Mouse (Mus musculus) liver, embryonic 14.5 days (tissue): ENCODE measurements at regions not wholly inside any gene's neighbourhood (a gene's known extent, or its start where the extent isn't known, plus 50 kb on each side); places are given as distances from the start of the nearest gene placed in this dataset.

Source experiments
- CTCF ChIP-seq: IDR thresholded peaks from 2 replicates; pipeline ENCODE4 v1.5.1; 2016; ENCODE audit warnings: antibody characterized with exemption, low read depth, control low read depth
- EP300 ChIP-seq: IDR thresholded peaks from 2 replicates; pipeline ENCODE4 v1.6.1; 2016; ENCODE audit warnings: antibody characterized with exemption, low read depth

- TF ChIP-seq CTCF = no peak
- no peak for TF ChIP-seq EP300
Observed at GRCm38 (mm10) chr17:88240476-88240875, 175.4 kb upstream of the Fbxo11 start.
